Mouse (Mus musculus) adrenal gland, adult 18-20 months (tissue): ENCODE measurements around the gene Adamts9. TPM values are rescaled to one million over a fixed set of nuclear protein-coding genes. Genes with fewer than 3 reads are reported as not detected.

Experiments
- DNase-seq, 2 experiments: peaks; one replicate each; pipeline ENCODE4 v3.0.0; 2021 to 2022; ENCODE audit warnings: low spot score in 2 of 2
- long read RNA-seq, 2 experiments: library from polyadenylated mRNA; stranded (forward); transcript quantifications; one replicate each; pipeline ENCODE4 v2.0.0; 2021
- total RNA-seq, 2 experiments: library from RNA; stranded (reverse); gene quantifications; 1 replicate in 1 of 2; 2 replicates in 1 of 2; pipeline ENCODE4 v1.2.3; 2021

Adamts9 gene
- total RNA-seq = 10 to 100 TPM; 24.9 to 37.1 TPM
- long read RNA-seq, experiment 1, partial matches to known transcripts = 2 of 3 reads
- long read RNA-seq, experiment 1, other reads (novel, unspliced or antisense) = 1 of 3 reads
- long read RNA-seq, experiment 2, full-length matches to known transcripts = 2 of 5 reads
- long read RNA-seq, experiment 2, partial matches to known transcripts = 2 of 5 reads
- long read RNA-seq, experiment 2, other reads (novel, unspliced or antisense) = 1 of 5 reads

GRCm38 (mm10) chr6:92943057-92943781 is at the start of gene Adamts9:
Gene Adamts9 (minus strand): TSS chr6:92943492.
- DNase-seq = peak; percentile 79 to 83

- DNase-seq = no peak
Measured at GRCm38 (mm10) chr6:92991616-92992015, 48.3 kb upstream of the Adamts9 start.

- DNase-seq = no peak
Measured at GRCm38 (mm10) chr6:92988620-92988998, 45.3 kb upstream of the Adamts9 start.

- no peak for DNase-seq
Measured at GRCm38 (mm10) chr6:92987846-92988619, 44.7 kb upstream of the Adamts9 start.

- no peak for DNase-seq
Measured at GRCm38 (mm10) chr6:92987366-92987765, 44.1 kb upstream of the Adamts9 start.

DNA sequence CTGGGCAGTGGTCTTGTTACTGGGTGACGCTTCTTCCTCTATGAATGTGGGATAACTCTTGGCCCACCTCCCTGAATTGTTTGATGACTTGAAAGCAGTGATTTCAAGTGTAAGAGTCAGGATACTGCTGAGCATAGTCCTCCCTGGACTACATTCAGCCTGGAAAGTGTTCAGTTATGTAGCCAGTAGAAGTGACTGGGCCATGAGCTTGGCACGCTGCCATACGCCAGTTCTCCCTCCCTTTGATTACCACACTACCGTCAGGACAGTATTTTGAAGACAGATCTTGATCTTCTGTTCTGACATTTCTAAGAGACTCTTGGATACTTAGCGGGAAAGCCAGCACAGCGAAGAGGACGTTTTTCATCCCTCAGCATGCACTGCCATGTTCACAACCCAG is 40.1 kb upstream of the Adamts9 start:
- peak; percentile 50 to 55 for DNase-seq

DNA sequence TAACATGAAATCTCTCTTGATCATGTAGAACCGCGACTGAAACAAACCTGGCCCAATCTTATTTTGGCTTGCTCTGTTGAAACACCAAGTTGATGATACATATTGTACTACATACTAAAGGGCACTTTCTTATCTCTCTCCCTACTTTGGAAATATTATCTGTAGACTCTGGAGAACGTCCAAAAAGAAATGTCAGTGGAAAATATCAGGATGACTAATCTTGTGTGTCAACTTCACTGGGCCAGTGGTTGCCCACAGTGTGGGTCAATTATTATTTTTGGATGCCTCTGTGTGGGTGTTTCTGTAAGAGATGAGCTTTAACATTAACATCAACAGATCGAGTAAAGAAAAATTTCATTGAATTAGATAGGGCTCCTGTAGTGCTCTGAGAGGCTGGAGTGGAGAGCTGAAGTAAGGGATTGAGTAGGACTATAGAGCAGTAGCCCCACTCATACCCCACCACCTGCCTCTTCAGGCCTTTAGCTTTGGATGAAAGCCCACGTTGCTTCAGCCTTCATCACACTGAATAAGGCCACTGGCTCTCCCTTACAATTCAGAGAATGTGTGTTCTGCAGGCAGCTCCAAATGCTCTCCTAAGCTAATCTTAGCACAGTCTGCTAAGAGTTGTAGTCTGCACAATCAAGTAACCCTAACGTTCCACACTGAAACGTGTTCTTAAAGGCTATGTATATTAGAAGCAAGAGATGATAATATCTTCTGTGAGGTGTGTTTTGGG is 38.3 kb upstream of the Adamts9 start:
- no peak for DNase-seq

- no peak for DNase-seq
Measured at GRCm38 (mm10) chr6:92973340-92973739, 30.0 kb upstream of the Adamts9 start.

- DNase-seq = no peak
Measured at GRCm38 (mm10) chr6:92968718-92969117, 25.4 kb upstream of the Adamts9 start.

DNA sequence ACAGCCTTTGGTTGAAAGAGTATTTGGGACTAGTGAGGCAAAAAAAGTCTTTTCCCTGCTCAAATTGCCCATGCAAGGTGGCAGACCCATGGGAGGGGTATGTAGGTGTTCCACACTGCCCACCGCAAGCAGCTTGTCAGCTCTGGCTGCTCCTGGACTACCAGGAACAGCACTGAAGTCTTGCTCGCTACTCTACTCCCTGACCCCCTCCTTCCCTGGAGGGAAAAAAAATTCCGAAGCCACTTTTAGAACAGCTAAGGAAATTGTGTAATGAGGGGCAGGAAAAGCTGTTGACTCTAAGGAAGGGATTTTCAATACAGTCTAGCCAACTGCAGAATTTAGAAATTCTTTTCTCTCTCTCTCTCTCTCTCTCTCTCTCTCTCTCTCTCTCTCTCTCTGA is 24.9 kb upstream of the Adamts9 start:
- DNase-seq = no peak

GRCm38 (mm10) chr6:92962966-92963365 is 19.7 kb upstream of the Adamts9 start:
- no peak for DNase-seq

- DNase-seq = no peak
Measured at GRCm38 (mm10) chr6:92960997-92961396, 17.7 kb upstream of the Adamts9 start.

DNA sequence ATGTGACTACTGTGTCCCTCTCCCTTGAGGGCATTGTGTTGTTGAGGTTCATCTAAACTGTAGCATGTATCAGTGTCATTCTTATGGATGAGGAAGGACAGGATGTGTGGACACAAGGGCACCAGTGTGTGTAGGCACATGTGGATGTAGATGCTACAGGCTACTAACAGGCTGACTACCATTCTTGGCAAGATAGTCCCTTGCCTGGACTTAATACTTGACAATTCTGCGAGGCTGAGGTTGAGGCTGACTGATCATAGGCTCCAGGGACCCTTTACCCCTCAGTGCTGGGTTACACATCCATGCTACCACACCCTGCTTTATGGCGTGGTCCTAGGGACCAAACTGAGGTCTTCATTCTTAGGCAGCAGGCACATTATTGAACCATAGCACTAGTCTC is 16.1 kb upstream of the Adamts9 start:
- DNase-seq = no peak

DNA sequence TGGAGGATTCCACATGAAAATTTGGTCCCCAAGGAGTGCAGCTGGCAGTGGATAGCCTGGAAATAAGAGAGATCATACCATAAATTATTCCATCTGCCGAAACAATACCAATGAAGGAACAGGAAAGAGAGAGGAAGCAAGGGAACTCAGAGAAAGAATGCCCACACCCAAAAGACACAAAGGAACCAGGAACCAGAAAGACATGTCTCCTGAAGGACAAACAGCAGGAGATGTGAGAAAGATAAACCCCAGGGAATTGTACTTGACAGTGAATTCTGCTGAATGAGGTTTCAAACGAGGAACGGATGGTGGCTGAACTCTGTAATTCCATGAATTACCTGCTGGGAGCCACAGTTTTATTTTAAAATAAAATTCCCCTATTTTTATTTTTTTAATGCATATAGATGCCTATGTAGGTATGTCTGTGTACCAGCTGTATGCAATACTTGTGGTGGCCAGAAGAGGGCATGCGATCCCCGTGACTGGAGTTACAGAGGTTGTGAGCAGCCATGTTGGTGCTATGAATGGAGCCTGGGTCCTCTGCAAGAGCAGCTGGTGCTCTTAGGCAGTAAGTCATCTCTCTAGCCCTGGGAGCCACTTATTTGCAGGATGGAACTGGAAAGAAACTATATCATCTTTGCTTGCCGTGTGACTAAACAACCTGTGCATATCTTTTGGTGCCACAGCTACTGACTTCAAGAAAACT is 4.2 kb upstream of the Adamts9 start:
- DNase-seq = no peak

- DNase-seq = no peak
Measured at GRCm38 (mm10) chr6:92944711-92945110, 1.4 kb upstream of the Adamts9 start.

DNA sequence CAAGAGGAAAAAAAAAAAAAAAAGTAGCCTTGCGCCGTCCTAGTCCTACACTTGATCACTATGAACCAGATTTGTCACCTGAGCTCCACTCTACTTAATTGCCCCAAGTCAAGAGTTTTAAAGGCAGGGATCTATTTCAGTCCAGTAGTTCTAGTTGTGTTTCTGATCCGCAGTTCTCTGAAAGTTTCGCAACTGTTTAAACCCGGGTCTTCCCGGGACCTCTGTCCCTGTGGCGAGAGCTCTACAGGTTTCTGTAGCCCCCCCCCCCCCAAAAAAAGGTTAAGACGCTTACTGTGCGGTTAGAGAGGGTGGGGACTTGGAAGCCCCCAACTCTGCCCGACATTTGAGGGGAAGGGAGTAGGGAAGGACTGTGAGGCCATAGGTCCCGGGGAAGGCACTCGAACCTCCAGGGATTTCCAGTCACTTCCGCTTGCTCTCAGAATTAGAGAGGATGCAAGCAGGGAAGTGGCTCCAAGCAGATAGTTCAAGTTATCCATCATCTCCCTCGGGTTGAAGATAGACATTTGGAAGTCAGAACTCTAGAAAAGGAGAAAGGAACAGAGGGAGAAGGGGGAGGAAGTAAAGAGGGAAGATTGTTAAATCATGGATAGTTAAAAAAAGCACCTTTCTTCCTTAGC is 875 bp upstream of the Adamts9 start:
- no peak for DNase-seq

- peak in 1 of 2 experiments; percentile 35 for DNase-seq
Measured at GRCm38 (mm10) chr6:92941756-92942420, 1.4 kb downstream of the Adamts9 start.

DNA sequence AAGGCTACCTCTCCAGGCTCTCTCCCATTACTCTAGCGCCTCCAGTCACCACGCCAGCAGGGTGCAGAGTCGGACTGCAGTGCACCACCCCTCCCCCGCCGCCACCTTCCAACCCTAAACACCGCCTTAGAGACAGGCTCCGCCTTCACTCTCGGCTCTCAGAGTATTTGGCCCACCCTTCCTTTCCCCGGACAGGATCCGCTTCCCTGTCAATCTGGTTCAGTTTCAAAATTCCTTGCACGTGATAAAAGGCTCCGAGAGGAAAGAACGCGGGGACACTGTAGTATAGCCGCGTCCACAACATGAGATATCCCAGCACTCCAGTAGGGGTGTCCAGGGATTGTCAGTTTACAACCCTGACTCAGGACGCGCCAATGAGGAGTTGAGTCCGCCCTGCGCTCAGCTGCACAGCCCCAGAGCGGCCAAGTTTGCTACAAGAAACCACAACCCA is 2.0 kb downstream of the Adamts9 start:
- peak; percentile 82 for DNase-seq
